Comparison of ENCODE assay signal across 23 mouse cellular contexts in the genomic region with DNA sequence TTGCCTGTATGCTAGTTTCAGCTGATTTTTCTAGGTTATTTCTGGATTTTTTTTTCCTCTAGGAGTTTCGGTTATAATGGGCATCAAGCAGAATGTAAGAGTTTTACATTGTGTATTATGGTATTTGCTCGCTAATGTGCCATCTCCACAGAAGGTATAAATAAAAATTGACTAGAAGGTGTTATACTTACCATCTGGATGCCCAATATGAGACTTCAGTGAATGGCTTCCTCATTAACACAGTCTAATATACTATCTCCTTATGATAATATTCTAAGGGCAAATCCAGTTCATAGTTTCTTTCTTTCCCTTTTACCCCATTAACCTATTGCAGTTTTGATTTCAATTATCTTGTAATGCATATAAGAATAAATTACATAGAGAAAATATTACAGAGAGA.
DNase-seq lines count a peak whose midpoint lies in the region; ATAC-seq lines count a peak whose summit lies in the region.
"Had no signal": no experiment of that assay in that cellular context is flagged by ENCODE, and none has a peak within 500 bp of the region (broad histone marks: within the 10 kb centered on the region; RNA-seq: fewer than 3 reads in every experiment).

No protein-coding gene starts in this region.

- 81% methylated on average over 2 of the region's 2 CpGs for WGBS in forebrain, embryonic 13.5 days
- 62% methylated on average over 2 of the region's 2 CpGs for WGBS in forebrain, embryonic 15.5 days
- WGBS in forebrain, embryonic 16.5 days, result 56% methylated on average over 2 of the region's 2 CpGs
- WGBS in forebrain, embryonic 11.5 days, result 92% methylated on average over 2 of the region's 2 CpGs

- H3K4me3 ChIP-seq in forebrain, embryonic 13.5 days, result no peak overlapping the region
- H3K4me3 ChIP-seq in forebrain, embryonic 15.5 days, result no peak overlapping the region
- no peak overlapping the region for H3K4me3 ChIP-seq in forebrain, embryonic 16.5 days (replicated peaks; ENCODE audit: low read length)
- H3K4me3 ChIP-seq in forebrain, embryonic 11.5 days (ENCODE audit: low read depth, low read length), result no peak overlapping the region
- H3K4me3 ChIP-seq: embryonic facial prominence, embryonic 10.5 days; embryonic facial prominence, embryonic 12.5 days; gastrocnemius, adult 2 months had no signal

- peak; percentile 15 for DNase-seq in cerebellum, adult 9-10 months
- DNase-seq in cerebellum, postnatal 36 days, result no peak
- no peak for DNase-seq in forebrain, embryonic 11.5 days (ENCODE audit: low spot score)
- peak; percentile 2 for DNase-seq in telencephalon, adult 2 months (ENCODE audit: low read depth, low spot score)
- DNase-seq in frontal cortex, postnatal 36 days (ENCODE audit: low spot score in 2 of 2), result no peak
- DNase-seq: adrenal gland, adult 8-10 months; adrenal gland, postnatal 14 days; adrenal gland, postnatal 36 days; B cell, adult 2 months; cerebellum, adult 11-12 months; cerebellum, adult 9-11 months; cerebellum, postnatal 14 days; gastrocnemius, adult 2 months had no signal

- H3K27me3 ChIP-seq in forebrain, embryonic 13.5 days, result no peaks in the 10 kb centered on the region
- no peaks in the 10 kb centered on the region for H3K27me3 ChIP-seq in forebrain, embryonic 15.5 days
- H3K27me3 ChIP-seq in forebrain, embryonic 16.5 days (replicated peaks; ENCODE audit: control insufficient read depth, insufficient read depth, low read length), result no peaks in the 10 kb centered on the region
- no peaks in the 10 kb centered on the region for H3K27me3 ChIP-seq in forebrain, embryonic 11.5 days (ENCODE audit: control insufficient read depth, insufficient read depth, low read length)
- H3K27me3 ChIP-seq: CH12.LX; embryonic facial prominence, embryonic 12.5 days; Patski had no signal

- H3K9me3 ChIP-seq in forebrain, embryonic 13.5 days (replicated peaks), result no peaks in the 10 kb centered on the region
- no peaks in the 10 kb centered on the region for H3K9me3 ChIP-seq in forebrain, embryonic 15.5 days
- no peaks in the 10 kb centered on the region for H3K9me3 ChIP-seq in forebrain, embryonic 16.5 days (ENCODE audit: control insufficient read depth, low read length)
- no peaks in the 10 kb centered on the region for H3K9me3 ChIP-seq in forebrain, embryonic 11.5 days (ENCODE audit: control insufficient read depth, low read length)
- H3K9me3 ChIP-seq: embryonic facial prominence, embryonic 10.5 days; embryonic facial prominence, embryonic 12.5 days; G1E had no signal

- H3K27ac ChIP-seq in forebrain, embryonic 13.5 days, result no peak overlapping the region
- H3K27ac ChIP-seq in forebrain, embryonic 15.5 days (replicated peaks), result no peak overlapping the region
- H3K27ac ChIP-seq in forebrain, embryonic 16.5 days (ENCODE audit: low read length), result no peak overlapping the region
- no peak overlapping the region for H3K27ac ChIP-seq in forebrain, embryonic 11.5 days (ENCODE audit: low read depth, low read length)
- H3K27ac ChIP-seq: embryonic facial prominence, embryonic 10.5 days; embryonic facial prominence, embryonic 12.5 days; gastrocnemius, adult 2 months had no signal

- H3K9ac ChIP-seq in forebrain, embryonic 13.5 days, result no peak overlapping the region
- H3K9ac ChIP-seq in forebrain, embryonic 15.5 days (replicated peaks), result no peak overlapping the region
- no peak overlapping the region for H3K9ac ChIP-seq in forebrain, embryonic 16.5 days (replicated peaks; ENCODE audit: low read depth, low read length)
- no peak overlapping the region for H3K9ac ChIP-seq in forebrain, embryonic 11.5 days (ENCODE audit: low read length)
- H3K9ac ChIP-seq: embryonic facial prominence, embryonic 12.5 days had no signal

- peak; percentile 43 for ATAC-seq in forebrain, embryonic 13.5 days
- ATAC-seq in forebrain, embryonic 15.5 days (replicated peaks), result no peak
- peak; percentile 75 for ATAC-seq in forebrain, embryonic 16.5 days
- ATAC-seq in forebrain, embryonic 11.5 days (replicated peaks; ENCODE audit: low FRiP score), result no peak
- ATAC-seq: activated CD4-positive, CD25-positive, alpha-beta regulatory T cell, adult 4 months; CD4-positive, CD25-positive, alpha-beta regulatory T cell, adult 4 months; Patski had no signal

- H3K36me3 ChIP-seq in forebrain, embryonic 13.5 days (ENCODE audit: poor library complexity, severe bottlenecking), result no peaks in the 10 kb centered on the region
- H3K36me3 ChIP-seq in forebrain, embryonic 15.5 days, result no peaks in the 10 kb centered on the region
- H3K36me3 ChIP-seq in forebrain, embryonic 16.5 days (ENCODE audit: control insufficient read depth, insufficient read depth), result no peaks in the 10 kb centered on the region
- H3K36me3 ChIP-seq in forebrain, embryonic 11.5 days (ENCODE audit: control insufficient read depth, insufficient read depth, low read length), result no peaks in the 10 kb centered on the region
- H3K36me3 ChIP-seq: embryonic facial prominence, embryonic 10.5 days; embryonic facial prominence, embryonic 12.5 days; G1E had no signal

- no peaks in the 10 kb centered on the region for H3K4me1 ChIP-seq in forebrain, embryonic 13.5 days
- no peaks in the 10 kb centered on the region for H3K4me1 ChIP-seq in forebrain, embryonic 15.5 days
- H3K4me1 ChIP-seq in forebrain, embryonic 16.5 days (replicated peaks; ENCODE audit: control insufficient read depth, insufficient read depth, low read length), result no peaks in the 10 kb centered on the region
- no peaks in the 10 kb centered on the region for H3K4me1 ChIP-seq in forebrain, embryonic 11.5 days (replicated peaks; ENCODE audit: control insufficient read depth, insufficient read depth, low read length)
- H3K4me1 ChIP-seq: embryonic facial prominence, embryonic 10.5 days; embryonic facial prominence, embryonic 12.5 days had no signal

- H3K4me2 ChIP-seq in forebrain, embryonic 13.5 days, result no peak overlapping the region
- H3K4me2 ChIP-seq in forebrain, embryonic 15.5 days (replicated peaks), result no peak overlapping the region
- no peak overlapping the region for H3K4me2 ChIP-seq in forebrain, embryonic 16.5 days (ENCODE audit: low read length)
- no peak overlapping the region for H3K4me2 ChIP-seq in forebrain, embryonic 11.5 days (ENCODE audit: low read depth, low read length, severe bottlenecking)
- H3K4me2 ChIP-seq: embryonic facial prominence, embryonic 12.5 days had no signal

Comparison
In these comparisons a context has a peak if more than half of its experiments do, and no peak if none do; other contexts are left out.
1. DNase-seq: peak in cerebellum, adult 9-10 months (single experiment) and telencephalon, adult 2 months (single experiment); none in cerebellum, postnatal 36 days (0 of 2), forebrain, embryonic 11.5 days (single experiment) and frontal cortex, postnatal 36 days (0 of 2).
2. ATAC-seq: peak in forebrain, embryonic 13.5 days (single experiment) and forebrain, embryonic 16.5 days (single experiment); none in forebrain, embryonic 15.5 days (single experiment) and forebrain, embryonic 11.5 days (single experiment).